Mouse (Mus musculus) limb, embryonic 10.5 days (tissue): ENCODE data around the gene Dse. TPM values are rescaled to one million over a fixed set of nuclear protein-coding genes. Genes with fewer than 3 reads are reported as not detected.

ENCODE experiments used
- DNase-seq: peaks from one replicate; pipeline ENCODE4 v3.0.0-alpha.2; 2017; ENCODE audit warnings: low spot score
- H3K27ac ChIP-seq: fragments of 300-500 bp; sonication (generic); 2 replicates; pipeline ENCODE4 v1.5.1; 2016; ENCODE audit warnings: mild to moderate bottlenecking
- H3K27me3 ChIP-seq: fragments of 300-500 bp; sonication (generic); 2 replicates; pipeline ENCODE4 v1.6.1; 2016; ENCODE audit warnings: low read depth, mild to moderate bottlenecking; ENCODE audit not compliant: poor library complexity, severe bottlenecking
- H3K36me3 ChIP-seq: fragments of 300-500 bp; sonication (generic); 2 replicates; pipeline ENCODE4 v1.6.1; 2016; ENCODE audit warnings: mild to moderate bottlenecking, moderate library complexity
- H3K4me1 ChIP-seq: fragments of 300-500 bp; sonication (generic); 2 replicates; pipeline ENCODE4 v1.6.1; 2016
- H3K4me3 ChIP-seq: fragments of 300-500 bp; sonication (generic); 2 replicates; pipeline ENCODE4 v1.5.1; 2016; ENCODE audit warnings: mild to moderate bottlenecking, moderate library complexity
- H3K9me3 ChIP-seq: fragments of 300-500 bp; sonication (generic); replicated peaks from 2 replicates; pipeline ENCODE4 v1.6.1; 2016; ENCODE audit warnings: mild to moderate bottlenecking
- WGBS: fragments of 180-500 bp; shearing (Covaris S2); methylation state at CpG from one replicate; pipeline ENCODE4 v1.1.7; 2016; 5-methylcytosine and 5-hydroxymethylcytosine counted together
- polyA plus RNA-seq: library from polyadenylated mRNA; unstranded; fragments of >200 nt; fragmentation: Nextera tagmentation; extraction: Ambion mirVana; gene quantifications from 2 replicates; pipeline ENCODE4 v1.2.1, GENCODE M21; 2016

Dse gene
- polyA plus RNA-seq, 1 experiment from 2014 or later, result 35.2 TPM

GRCm38 (mm10) chr10:34223660-34224059, 16.1 kb upstream of the Dse start:
- DNase-seq, result no peak
- no peak overlapping the region for H3K27ac ChIP-seq
- H3K4me1 ChIP-seq, result no peaks in the 10 kb centered on the region
- no peaks in the 10 kb centered on the region for H3K27me3 ChIP-seq
- H3K36me3 ChIP-seq, result no peaks in the 10 kb centered on the region
- H3K9me3 ChIP-seq, result no peaks in the 10 kb centered on the region
- H3K4me3 ChIP-seq, result no peak overlapping the region
- 55% methylated on average over 3 of the region's 3 CpGs for WGBS

- H3K4me1 ChIP-seq, result no peaks in the 10 kb centered on the region
- no peak overlapping the region for H3K4me3 ChIP-seq
- no peaks in the 10 kb centered on the region for H3K36me3 ChIP-seq
- no peaks in the 10 kb centered on the region for H3K9me3 ChIP-seq
- no peak for DNase-seq
- H3K27ac ChIP-seq, result no peak overlapping the region
- WGBS, result 60% methylated on average over 3 of the region's 3 CpGs
- no peaks in the 10 kb centered on the region for H3K27me3 ChIP-seq
Measured at GRCm38 (mm10) chr10:34221909-34222620, 14.6 kb upstream of the Dse start.

GRCm38 (mm10) chr10:34218191-34218590, 10.7 kb upstream of the Dse start:
- H3K27me3 ChIP-seq, result no peaks in the 10 kb centered on the region
- no peak for DNase-seq
- no peaks in the 10 kb centered on the region for H3K4me1 ChIP-seq
- no peaks in the 10 kb centered on the region for H3K9me3 ChIP-seq
- no peak overlapping the region for H3K27ac ChIP-seq
- WGBS, result 94% methylated on average over 3 of the region's 3 CpGs
- no peak overlapping the region for H3K4me3 ChIP-seq
- H3K36me3 ChIP-seq, result no peaks in the 10 kb centered on the region

- H3K27me3 ChIP-seq, result no peaks in the 10 kb centered on the region
- no peak overlapping the region for H3K27ac ChIP-seq
- H3K4me3 ChIP-seq, result no peak overlapping the region
- H3K9me3 ChIP-seq, result no peaks in the 10 kb centered on the region
- no peaks in the 10 kb centered on the region for H3K36me3 ChIP-seq
- 92% methylated on average over 1 of the region's 1 CpGs for whole genome bisulfite sequencing
- no peak for DNase-seq
- H3K4me1 ChIP-seq, result no peaks in the 10 kb centered on the region
Measured at GRCm38 (mm10) chr10:34215667-34216066, 8.2 kb upstream of the Dse start.

GRCm38 (mm10) chr10:34209951-34210350, 2.4 kb upstream of the Dse start:
- no peak overlapping the region for H3K4me3 ChIP-seq
- no peaks in the 10 kb centered on the region for H3K27me3 ChIP-seq
- H3K4me1 ChIP-seq, result peaks cover 13% of the 10 kb centered on the region; the same call in 1 of the 2 replicates
- DNase-seq, result no peak
- H3K9me3 ChIP-seq, result no peaks in the 10 kb centered on the region
- no peaks in the 10 kb centered on the region for H3K36me3 ChIP-seq
- H3K27ac ChIP-seq, result no peak overlapping the region

GRCm38 (mm10) chr10:34208031-34208430, 516 bp upstream of the Dse start:
- WGBS, result 4% methylated on average over 13 of the region's 13 CpGs
- Histone ChIP-seq H3K27me3 (no peaks in the 10 kb centered on the region), H3K4me1 (peaks cover 24% of the 10 kb centered on the region), H3K27ac (peak overlapping the region; percentile 98), H3K4me3 (peak overlapping the region; percentile 90), H3K9me3 (no peaks in the 10 kb centered on the region), H3K36me3 (peaks cover 4% of the 10 kb centered on the region)
- DNase-seq, result no peak

- WGBS, result under 1% methylated on average over 60 of the region's 65 CpGs
- Histone ChIP-seq H3K4me3 (peak overlapping the region; percentile 90), H3K9me3 (no peaks in the 10 kb centered on the region), H3K36me3 (peaks cover 7% of the 10 kb centered on the region), H3K27ac (peak overlapping the region; percentile 98), H3K27me3 (no peaks in the 10 kb centered on the region), H3K4me1 (peaks cover 30% of the 10 kb centered on the region)
- DNase-seq, result peak; percentile 86
Measured at GRCm38 (mm10) chr10:34206783-34207502, 572 bp downstream of the Dse start.

GRCm38 (mm10) chr10:34206436-34206782, 1.1 kb downstream of the Dse start:
- under 1% methylated on average over 15 of the region's 15 CpGs for WGBS
- Histone ChIP-seq H3K4me3 (peak overlapping the region; percentile 90), H3K4me1 (peaks cover 30% of the 10 kb centered on the region), H3K27ac (peak overlapping the region; percentile 98), H3K9me3 (no peaks in the 10 kb centered on the region), H3K36me3 (peaks cover 10% of the 10 kb centered on the region), H3K27me3 (no peaks in the 10 kb centered on the region)
- DNase-seq, result peak; percentile 78

GRCm38 (mm10) chr10:34205825-34206224, 1.7 kb downstream of the Dse start:
- Histone ChIP-seq H3K36me3 (peaks cover 11% of the 10 kb centered on the region), H3K4me1 (peaks cover 30% of the 10 kb centered on the region), H3K4me3 (peak overlapping the region; percentile 90), H3K27ac (no peak overlapping the region), H3K9me3 (no peaks in the 10 kb centered on the region), H3K27me3 (no peaks in the 10 kb centered on the region)
- WGBS, result 95% methylated on average over 1 of the region's 1 CpGs
- no peak for DNase-seq

GRCm38 (mm10) chr10:34200689-34201088, 6.8 kb downstream of the Dse start:
- H3K9me3 ChIP-seq, result no peaks in the 10 kb centered on the region
- WGBS, result 90% methylated on average over 1 of the region's 1 CpGs
- DNase-seq, result no peak
- H3K27ac ChIP-seq, result no peak overlapping the region
- H3K4me1 ChIP-seq, result peaks cover 22% of the 10 kb centered on the region
- no peak overlapping the region for H3K4me3 ChIP-seq
- H3K36me3 ChIP-seq, result peaks cover 23% of the 10 kb centered on the region
- H3K27me3 ChIP-seq, result no peaks in the 10 kb centered on the region

GRCm38 (mm10) chr10:34198574-34198973, 8.9 kb downstream of the Dse start:
- H3K27ac ChIP-seq, result no peak overlapping the region
- H3K4me3 ChIP-seq, result no peak overlapping the region
- DNase-seq, result no peak
- H3K4me1 ChIP-seq, result peaks cover 8% of the 10 kb centered on the region; the same call in 1 of the 2 replicates
- no peaks in the 10 kb centered on the region for H3K27me3 ChIP-seq
- WGBS, result 84% methylated on average over 3 of the region's 3 CpGs
- peaks cover 22% of the 10 kb centered on the region for H3K36me3 ChIP-seq
- H3K9me3 ChIP-seq, result no peaks in the 10 kb centered on the region

- DNase-seq, result no peak
- no peaks in the 10 kb centered on the region for H3K27me3 ChIP-seq
- 56% methylated on average over 3 of the region's 3 CpGs for WGBS
Measured at GRCm38 (mm10) chr10:34198061-34198460, 9.5 kb downstream of the Dse start.

GRCm38 (mm10) chr10:34197269-34197668, 10.2 kb downstream of the Dse start:
- H3K27ac ChIP-seq, result no peak overlapping the region
- 87% methylated on average over 3 of the region's 3 CpGs for WGBS
- H3K27me3 ChIP-seq, result no peaks in the 10 kb centered on the region

More at GRCm38 (mm10) chr10:34198061-34198460, 9.5 kb downstream of the Dse start:
- Histone ChIP-seq H3K4me3 (no peak overlapping the region), H3K27ac (no peak overlapping the region), H3K36me3 (peaks cover 19% of the 10 kb centered on the region), H3K9me3 (no peaks in the 10 kb centered on the region), H3K4me1 (peaks cover 6% of the 10 kb centered on the region; the same call in 1 of the 2 replicates)

More at GRCm38 (mm10) chr10:34197269-34197668, 10.2 kb downstream of the Dse start:
- Histone ChIP-seq H3K36me3 (peaks cover 24% of the 10 kb centered on the region), H3K9me3 (no peaks in the 10 kb centered on the region), H3K4me3 (no peak overlapping the region), H3K4me1 (no peaks in the 10 kb centered on the region)
- no peak for DNase-seq
